Mouse (Mus musculus) natural killer cell, adult 2 months (primary cell): ENCODE measurements at regions not wholly inside any gene's neighbourhood (a gene's known extent, or its start where the extent isn't known, plus 50 kb on each side); places are given as distances from the start of the nearest gene placed in this dataset.

ENCODE experiments used
- DNase-seq, 2 experiments: peaks; one replicate each; pipeline ENCODE4 v3.0.0; 2022; ENCODE audit warnings: low spot score in 2 of 2

DNA sequence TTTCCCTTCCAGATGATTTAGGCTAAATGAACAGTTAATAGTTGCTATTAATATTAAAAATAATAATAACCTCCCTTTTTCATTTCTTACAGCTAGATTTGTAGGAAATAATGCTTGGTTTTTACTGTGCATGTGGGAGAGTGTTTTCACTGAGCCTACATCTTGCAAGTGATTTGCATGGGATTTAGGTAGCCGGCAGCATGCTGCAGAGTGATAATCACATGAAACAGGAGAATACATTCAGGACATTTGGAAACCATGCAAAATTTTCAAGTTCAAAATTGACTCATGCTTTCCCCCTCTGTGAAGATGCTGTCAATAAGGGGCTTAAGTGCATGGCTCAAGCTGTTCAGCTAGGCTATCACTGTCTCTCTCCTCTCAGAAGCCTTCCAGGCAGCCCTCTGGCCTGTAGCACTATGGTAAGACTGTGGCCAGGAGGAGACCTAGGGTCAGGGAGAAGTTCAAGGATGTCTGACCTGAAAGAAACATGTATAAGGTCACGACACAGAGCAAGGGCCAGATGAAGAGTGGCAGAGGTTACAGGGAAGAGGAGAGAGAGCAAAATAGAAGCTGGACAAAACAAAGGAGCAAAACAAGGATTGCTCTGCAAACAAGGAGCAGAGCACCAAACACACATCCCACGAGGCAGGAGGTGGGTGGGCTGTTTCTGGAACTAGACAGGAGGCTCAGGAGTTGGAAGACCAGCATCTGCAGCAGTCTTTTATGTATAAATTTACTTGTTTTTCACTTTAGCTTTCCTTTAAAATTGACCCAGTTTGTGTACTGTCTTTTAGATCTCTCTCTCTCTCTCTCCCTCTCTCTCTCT lies 177.5 kb downstream of the Tmem161b start:
- DNase-seq, result no peak

DNA sequence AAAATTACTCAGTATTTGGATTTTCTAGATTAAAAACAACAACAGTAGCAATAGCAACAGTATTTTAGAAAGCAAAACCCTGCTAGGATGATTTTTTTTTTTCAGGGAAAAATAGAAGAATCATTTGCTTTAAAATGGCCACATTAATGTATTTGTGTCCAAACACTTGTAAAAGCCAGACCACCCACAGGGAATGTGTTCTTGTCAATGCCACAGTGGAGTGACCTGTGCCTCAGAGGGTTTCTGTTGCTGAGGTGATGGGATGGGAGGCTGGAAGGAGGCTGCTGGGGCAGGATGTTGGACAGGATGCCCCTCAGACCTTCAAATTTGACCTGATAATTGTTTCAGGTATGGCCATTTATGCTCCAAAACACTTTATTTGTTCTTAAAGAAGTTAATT lies 178.9 kb downstream of the Tmem161b start:
- DNase-seq, result no peak

DNA sequence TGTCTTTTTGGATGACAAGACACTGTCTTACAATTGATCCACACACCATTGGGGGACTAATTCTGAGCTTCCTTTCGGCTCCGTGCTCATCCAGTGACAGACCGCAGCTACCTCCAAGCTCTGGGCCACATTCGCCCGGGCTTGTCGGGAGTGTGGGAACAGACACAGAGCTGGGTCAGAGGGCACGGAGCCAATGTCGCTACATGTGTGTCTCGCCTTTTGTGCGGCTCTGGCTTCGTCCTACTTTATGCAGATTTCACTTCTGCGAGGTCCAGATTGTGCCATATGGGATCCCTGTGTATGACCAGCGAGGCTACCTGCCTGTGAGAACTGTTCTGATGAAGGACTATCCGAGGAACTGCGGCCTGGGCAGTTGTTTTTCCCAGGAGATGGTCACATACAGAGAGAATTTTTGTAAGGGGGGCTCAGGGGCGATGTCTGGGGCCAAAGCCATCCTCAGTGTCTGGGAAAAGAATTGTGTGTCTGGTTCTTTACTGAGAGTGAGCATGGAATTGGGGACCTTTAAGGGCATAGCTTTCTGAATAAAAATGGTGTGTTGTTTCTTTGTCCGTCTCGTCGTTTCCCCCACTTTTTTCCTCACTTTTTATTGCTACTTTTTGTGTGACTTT lies 182.6 kb downstream of the Tmem161b start:
- no peak for DNase-seq

DNA sequence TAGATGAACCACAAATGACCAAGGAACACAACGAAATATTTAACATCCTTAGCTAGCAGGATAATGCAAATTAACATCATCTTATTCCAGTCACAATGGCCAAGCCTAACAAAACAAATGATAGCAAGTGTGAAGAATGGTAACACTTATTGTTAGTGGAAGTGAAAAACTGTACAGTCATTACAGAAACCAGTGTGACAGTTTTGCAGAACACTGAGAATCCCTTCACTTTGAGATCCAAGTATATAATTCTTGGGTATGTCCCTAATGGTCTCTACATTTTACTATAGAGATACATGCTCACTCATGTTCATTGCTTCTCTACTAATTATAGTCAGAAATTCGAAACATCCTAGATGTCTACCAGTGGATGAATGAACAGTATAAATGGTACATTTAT lies 212.3 kb downstream of the Tmem161b start:
- no peak for DNase-seq

DNA sequence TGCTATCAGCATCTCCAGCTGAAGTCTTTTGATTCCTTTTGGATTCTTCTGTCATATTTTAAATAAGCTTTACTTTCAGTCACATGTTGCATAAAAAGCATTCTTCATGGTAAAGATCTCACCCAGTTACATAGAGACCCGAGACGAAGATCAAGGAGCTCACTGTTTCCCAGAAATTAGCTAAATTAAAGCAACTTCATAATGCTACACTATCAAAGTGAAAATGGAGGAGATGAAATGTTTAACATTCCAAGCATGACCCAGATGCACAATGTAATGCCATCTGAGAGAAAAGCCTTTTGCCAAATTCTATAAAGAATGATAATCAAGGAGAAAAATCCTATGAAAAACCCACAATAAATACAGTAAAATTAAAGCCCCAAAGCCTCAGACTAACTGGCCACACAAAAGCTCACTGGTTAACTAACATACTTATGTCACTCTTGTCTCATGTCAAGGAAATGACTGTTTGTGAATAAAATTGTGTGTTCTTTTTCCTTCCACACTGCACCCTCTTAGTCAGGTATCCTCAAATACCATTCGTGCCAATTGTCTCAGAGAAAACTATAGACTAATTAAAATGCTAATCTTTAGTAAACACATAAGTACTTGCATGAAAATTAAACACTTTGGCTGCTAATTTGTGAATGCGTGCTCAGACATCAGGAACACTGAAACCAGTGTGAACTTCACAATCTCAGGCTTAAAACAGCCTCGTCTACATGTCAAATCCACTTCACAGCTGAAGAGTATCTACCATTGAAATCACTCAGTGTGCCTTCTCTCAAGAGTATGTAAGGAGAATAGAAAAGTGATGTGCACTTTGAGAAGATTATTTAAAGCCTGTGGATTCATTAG lies 215.7 kb downstream of the Tmem161b start:
- DNase-seq, result no peak

DNA sequence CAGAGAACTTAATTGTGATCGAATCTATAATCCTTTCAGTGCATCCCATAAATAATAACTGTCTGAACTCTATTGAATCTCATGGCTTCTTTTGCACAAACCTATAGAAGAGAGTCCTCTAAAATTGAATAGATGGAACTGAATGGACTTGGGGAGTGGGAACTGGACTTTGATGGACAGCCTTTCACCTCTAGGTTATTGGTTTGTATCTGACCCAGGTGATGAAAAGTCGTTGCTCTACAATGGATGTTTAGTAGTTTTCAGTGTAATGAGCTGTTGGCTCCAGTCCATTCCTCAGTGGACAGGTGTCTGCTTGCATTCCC lies 216.3 kb downstream of the Tmem161b start:
- DNase-seq, result no peak

DNA sequence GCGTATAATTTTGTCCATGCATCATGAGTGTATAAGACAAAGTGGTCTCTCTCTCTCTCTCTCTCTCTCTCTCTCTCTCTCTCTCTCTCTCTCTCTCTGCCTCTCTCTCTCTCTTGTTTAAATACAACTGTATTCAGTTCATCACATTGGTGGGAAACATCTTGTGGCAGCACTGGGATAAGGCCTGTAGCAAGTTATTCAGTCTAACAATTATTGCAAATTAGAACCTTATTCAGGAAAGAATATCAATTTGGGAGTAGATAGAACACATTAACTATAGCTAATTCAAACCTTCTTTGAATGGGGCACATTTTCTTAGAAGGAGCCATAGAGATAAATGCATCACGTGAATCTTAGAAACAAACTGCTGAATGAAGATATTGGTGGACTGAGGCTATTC lies 226.4 kb downstream of the Tmem161b start:
- DNase-seq, result no peak

DNA sequence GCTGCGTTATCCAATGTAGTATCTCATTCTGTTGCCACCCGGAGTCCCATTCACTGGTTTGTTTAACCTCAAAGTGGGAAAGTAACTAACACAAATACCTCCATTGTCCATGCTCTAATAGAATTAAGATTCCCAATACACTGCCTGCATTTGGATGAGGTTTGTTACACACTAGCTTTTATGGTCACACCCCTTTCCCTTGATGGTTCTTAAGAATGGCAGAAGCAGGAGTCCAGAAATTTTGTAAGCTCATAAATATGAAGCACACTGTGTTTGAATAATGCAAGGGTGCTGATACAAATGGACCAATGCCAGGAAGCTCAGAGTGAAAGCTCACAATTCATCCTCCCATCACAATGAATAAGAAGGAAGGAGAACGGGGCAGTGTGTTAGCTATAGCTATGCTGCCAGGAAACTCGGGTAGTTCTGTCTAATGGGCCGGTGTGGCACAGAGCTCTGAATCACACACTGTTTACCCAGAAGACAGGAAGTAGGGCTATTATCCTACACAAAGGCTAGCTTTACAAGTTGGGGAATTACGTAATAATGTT lies 227.0 kb downstream of the Tmem161b start:
- no peak for DNase-seq
